ENCODE assay signal across 24 mouse cellular contexts in genomic region chr15:8748771-8749170, GRCm38 (mm10).
"Had no signal": no experiment of that assay in that cellular context is flagged by ENCODE, and none has a peak within 500 bp of the region (broad histone marks: within the 10 kb centered on the region; RNA-seq: fewer than 3 reads in every experiment).

No protein-coding gene starts in this region.

- DNase-seq: gastrocnemius, postnatal 14 days; gastrocnemius, postnatal 36 days; heart, adult 11 months; heart, adult 2 months; heart, postnatal 10 days; kidney, adult 11 months; kidney, adult 2 months; kidney, adult 9 months; kidney, postnatal 14 days; kidney, postnatal 36 days; layer of hippocampus, adult 9-11 months; layer of hippocampus, postnatal 36 days; left cerebral cortex, postnatal 4 days had no signal

- H3K4me2 ChIP-seq: heart, embryonic 12.5 days; hindbrain, embryonic 13.5 days; hindbrain, embryonic 15.5 days; kidney, embryonic 15.5 days; limb, embryonic 13.5 days; limb, embryonic 15.5 days; liver, embryonic 11.5 days had no signal

- H3K27me3 ChIP-seq: heart, embryonic 12.5 days; hindbrain, embryonic 13.5 days; hindbrain, embryonic 15.5 days; kidney, embryonic 15.5 days; limb, embryonic 13.5 days; limb, embryonic 15.5 days had no signal

- H3K9ac ChIP-seq: heart, embryonic 12.5 days; hindbrain, embryonic 13.5 days; hindbrain, embryonic 15.5 days; kidney, embryonic 15.5 days; limb, embryonic 13.5 days; limb, embryonic 15.5 days; liver, embryonic 14.5 days had no signal

- H3K36me3 ChIP-seq: heart, embryonic 12.5 days; hindbrain, embryonic 13.5 days; hindbrain, embryonic 15.5 days; kidney, embryonic 15.5 days; limb, embryonic 13.5 days; limb, embryonic 15.5 days had no signal

- H3K9me3 ChIP-seq: heart, embryonic 12.5 days; hindbrain, embryonic 13.5 days; hindbrain, embryonic 15.5 days; kidney, embryonic 15.5 days; limb, embryonic 13.5 days; limb, embryonic 15.5 days had no signal

- H3K27ac ChIP-seq: heart, adult 2 months; hindbrain, embryonic 13.5 days; hindbrain, embryonic 15.5 days; hindbrain, postnatal 0 days; kidney, embryonic 15.5 days; kidney, postnatal 0 days; limb, embryonic 13.5 days; limb, embryonic 15.5 days; liver, embryonic 14.5 days had no signal

- H3K4me1 ChIP-seq: heart, embryonic 12.5 days; hindbrain, embryonic 13.5 days; hindbrain, embryonic 15.5 days; kidney, embryonic 15.5 days; limb, embryonic 13.5 days; limb, embryonic 15.5 days had no signal

- H3K4me3 ChIP-seq: heart, adult 2 months; heart, embryonic 12.5 days; hindbrain, embryonic 13.5 days; hindbrain, embryonic 15.5 days; kidney, embryonic 15.5 days; limb, embryonic 13.5 days; limb, embryonic 15.5 days had no signal

- ATAC-seq: hindbrain, postnatal 0 days; intestine, embryonic 16.5 days had no signal
